Mouse (Mus musculus) cerebellum, postnatal 25 days (tissue): ENCODE measurements around the gene Dusp21.

Source experiments
- DNase-seq, 2 experiments: peaks; one replicate each; pipeline ENCODE4 v3.0.0; 2021; ENCODE audit warnings: mixed read lengths in 2 of 2

The Dusp21 gene

DNA sequence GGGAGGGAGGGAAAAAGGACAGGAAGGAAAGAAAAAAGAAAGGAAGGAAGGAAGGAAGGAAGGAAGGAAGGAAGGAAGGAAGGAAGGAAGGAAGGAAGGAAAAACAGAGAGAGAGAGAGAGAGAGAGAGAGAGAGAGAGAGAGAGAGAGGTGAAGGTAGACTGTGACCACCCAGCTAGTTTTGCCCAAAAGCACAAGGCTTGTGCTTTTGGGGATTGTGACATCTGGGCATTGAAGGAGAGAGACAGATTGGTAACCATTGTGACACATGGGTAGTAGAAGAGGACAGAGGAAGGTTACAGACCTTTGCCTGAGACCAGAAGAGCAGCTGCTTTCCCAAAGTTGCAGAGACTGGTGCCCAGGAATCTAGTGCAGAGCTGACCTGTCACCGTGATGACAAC, at the start of gene Dusp21:
Gene Dusp21 (plus strand): TSS at position 301 of the 400 bp plus-strand sequence.
- no peak for DNase-seq

DNA sequence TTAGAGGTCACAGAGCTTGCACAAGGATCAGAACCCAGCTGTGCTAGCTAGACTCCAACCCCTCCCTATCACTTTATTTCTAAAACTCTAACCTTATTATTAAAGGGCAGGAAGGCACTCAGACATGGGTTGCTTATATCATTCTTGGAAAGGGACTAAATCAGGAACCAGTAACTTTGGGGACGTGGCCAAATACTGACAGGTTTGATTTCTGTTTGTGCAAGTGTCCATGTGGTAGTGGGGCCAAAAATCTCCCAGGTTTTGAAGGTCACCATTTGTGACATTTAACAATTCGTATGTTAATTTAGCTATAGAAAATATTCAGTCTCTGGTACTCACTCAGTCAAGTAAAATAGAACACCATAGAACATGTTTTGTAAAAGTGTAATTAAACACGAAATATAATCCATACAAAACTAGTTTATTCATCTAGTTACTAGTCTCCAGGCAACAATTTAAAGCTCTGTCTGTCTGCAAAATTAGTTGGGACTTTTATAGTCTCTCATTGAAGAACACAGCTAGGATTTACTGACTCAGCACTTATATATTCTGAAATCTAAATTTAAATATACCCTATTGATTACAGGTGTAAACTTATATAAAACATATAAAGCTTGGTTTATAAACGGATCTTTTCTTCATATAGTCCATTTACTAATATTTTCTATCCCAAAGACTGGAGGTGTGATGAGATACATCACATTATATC, 15.2 kb downstream of the Dusp21 start:
- DNase-seq, result peak; percentile 14 to 18

GRCm38 (mm10) chrX:18161796-18162191, 16.1 kb downstream of the Dusp21 start:
- peak; percentile 73 to 83 for DNase-seq

- DNase-seq, result peak; percentile 99 to 100
Measured at GRCm38 (mm10) chrX:18162192-18162857, 16.7 kb downstream of the Dusp21 start, which contains the start of gene Kdm6a. Kdm6a (plus strand) TSS chrX:18162575.

DNA sequence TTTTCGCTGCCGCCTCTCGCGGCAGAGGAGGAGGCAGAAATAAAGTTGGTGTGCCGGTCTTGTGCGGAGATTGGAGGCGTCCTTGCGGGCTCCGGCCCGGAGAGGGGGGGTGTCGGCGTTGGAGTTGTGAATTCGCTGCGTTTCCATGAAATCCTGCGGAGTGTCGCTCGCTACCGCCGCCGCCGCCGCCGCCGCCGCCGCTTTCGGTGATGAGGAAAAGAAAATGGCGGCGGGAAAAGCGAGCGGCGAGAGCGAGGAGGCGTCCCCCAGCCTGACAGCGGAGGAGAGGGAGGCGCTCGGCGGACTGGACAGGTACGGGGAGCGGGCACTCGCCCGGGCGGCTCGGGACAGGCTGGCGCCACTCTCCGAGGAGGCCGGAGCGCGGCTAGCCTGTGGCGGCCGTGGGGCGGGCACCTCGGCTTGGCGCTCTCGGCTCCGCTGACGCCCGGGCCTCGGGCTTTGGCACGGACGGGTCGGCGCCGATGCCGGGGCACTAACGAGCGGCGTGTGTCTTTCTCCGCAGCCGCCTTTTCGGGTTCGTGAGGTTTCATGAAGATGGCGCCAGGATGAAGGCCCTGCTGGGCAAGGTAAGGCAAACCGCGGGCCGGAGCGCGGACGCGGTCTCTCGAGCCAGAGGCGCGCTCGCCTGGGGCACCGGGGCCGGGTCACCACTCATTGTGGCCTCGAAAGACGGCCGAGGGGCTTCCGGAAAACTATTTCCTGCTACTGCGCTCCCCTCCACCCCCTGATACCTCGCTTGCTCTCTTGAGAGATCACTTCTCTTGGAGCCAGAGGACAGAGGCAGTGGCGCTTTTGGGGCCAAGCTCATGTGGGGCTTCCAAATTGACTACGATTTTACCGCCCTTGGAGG, 17.4 kb downstream of the Dusp21 start:
- peak; percentile 75 to 84 for DNase-seq

DNA sequence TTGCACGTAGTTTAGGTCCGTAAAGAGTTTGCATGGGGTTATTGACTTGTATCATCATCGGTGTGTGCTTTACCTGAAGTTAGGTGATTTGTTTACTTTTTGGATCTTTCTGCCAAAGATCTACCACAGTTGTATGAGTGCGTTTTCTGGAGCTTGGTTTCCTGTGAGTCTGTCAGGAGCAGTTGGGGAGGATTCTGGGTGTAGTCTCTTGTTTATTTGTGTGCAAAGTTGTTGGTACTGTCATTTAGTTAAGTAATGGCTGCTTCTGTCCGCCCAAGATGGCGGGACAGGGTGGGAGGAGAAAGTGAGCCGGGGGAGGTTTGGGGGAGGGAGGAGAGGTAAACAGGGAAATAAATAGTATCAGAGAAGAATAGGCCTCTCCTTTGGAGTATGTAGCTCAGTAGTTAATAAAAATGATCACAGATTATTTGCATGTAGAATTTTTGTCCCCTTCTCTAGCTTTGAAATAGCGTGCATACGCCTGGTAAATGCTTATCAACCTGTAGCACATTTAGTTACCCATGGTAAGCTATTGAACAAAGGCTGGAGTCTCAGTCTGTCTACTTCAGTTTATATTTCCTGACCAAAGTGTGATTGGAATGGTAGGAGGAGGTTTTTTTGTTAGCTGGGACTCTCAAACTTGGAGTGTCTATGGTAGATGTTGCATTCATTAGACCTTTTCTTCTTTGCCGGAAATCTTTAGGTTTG, 18.4 kb downstream of the Dusp21 start:
- peak; percentile 35 to 44 for DNase-seq

- no peak for DNase-seq
Measured at GRCm38 (mm10) chrX:18165121-18165520, 19.5 kb downstream of the Dusp21 start.

- DNase-seq, result no peak
Measured at GRCm38 (mm10) chrX:18166961-18167360, 21.3 kb downstream of the Dusp21 start.

- no peak for DNase-seq
Measured at GRCm38 (mm10) chrX:18168940-18169339, 23.3 kb downstream of the Dusp21 start.

DNA sequence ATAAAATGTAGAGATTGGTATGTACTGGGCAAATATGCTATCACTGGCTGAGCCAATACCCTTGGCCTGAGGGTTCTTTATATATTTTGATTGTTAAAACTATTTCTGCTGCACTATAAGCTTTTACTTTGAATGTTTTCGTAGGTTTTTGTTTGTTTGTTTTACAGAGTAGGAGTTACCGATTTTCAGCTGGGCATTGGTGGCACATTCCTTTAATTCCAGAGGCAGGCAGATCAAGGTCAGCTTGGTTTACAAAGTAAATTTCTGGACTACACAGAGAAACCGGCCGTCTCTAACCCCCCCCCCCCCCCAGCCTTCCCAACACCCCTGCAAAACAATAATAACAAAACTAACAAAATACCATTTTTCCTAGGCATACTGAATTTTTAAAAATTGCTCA, 29.2 kb downstream of the Dusp21 start:
- no peak for DNase-seq

- DNase-seq, result no peak
Measured at GRCm38 (mm10) chrX:18177803-18178202, 32.1 kb downstream of the Dusp21 start.

- DNase-seq, result no peak
Measured at GRCm38 (mm10) chrX:18179492-18179891, 33.8 kb downstream of the Dusp21 start.

- DNase-seq, result no peak
Measured at GRCm38 (mm10) chrX:18187203-18187602, 41.5 kb downstream of the Dusp21 start.

- DNase-seq, result no peak
Measured at GRCm38 (mm10) chrX:18188293-18188692, 42.6 kb downstream of the Dusp21 start.
